Mouse (Mus musculus) limb, embryonic 10.5 days (tissue): ENCODE measurements around the gene Tmod1. TPM values are rescaled to one million over a fixed set of nuclear protein-coding genes. Genes with fewer than 3 reads are reported as not detected.

Experiments used
- DNase-seq: peaks from one replicate; pipeline ENCODE4 v3.0.0-alpha.2; 2017; ENCODE audit warnings: low spot score
- H3K27ac ChIP-seq: fragments of 300-500 bp; sonication (generic); 2 replicates; pipeline ENCODE4 v1.5.1; 2016; ENCODE audit warnings: mild to moderate bottlenecking
- H3K27me3 ChIP-seq: fragments of 300-500 bp; sonication (generic); 2 replicates; pipeline ENCODE4 v1.6.1; 2016; ENCODE audit warnings: low read depth, mild to moderate bottlenecking; ENCODE audit not compliant: poor library complexity, severe bottlenecking
- H3K36me3 ChIP-seq: fragments of 300-500 bp; sonication (generic); 2 replicates; pipeline ENCODE4 v1.6.1; 2016; ENCODE audit warnings: mild to moderate bottlenecking, moderate library complexity
- H3K4me1 ChIP-seq: fragments of 300-500 bp; sonication (generic); 2 replicates; pipeline ENCODE4 v1.6.1; 2016
- H3K4me3 ChIP-seq: fragments of 300-500 bp; sonication (generic); 2 replicates; pipeline ENCODE4 v1.5.1; 2016; ENCODE audit warnings: mild to moderate bottlenecking, moderate library complexity
- H3K9me3 ChIP-seq: fragments of 300-500 bp; sonication (generic); replicated peaks from 2 replicates; pipeline ENCODE4 v1.6.1; 2016; ENCODE audit warnings: mild to moderate bottlenecking
- WGBS: fragments of 180-500 bp; shearing (Covaris S2); methylation state at CpG from one replicate; pipeline ENCODE4 v1.1.7; 2016; 5-methylcytosine and 5-hydroxymethylcytosine counted together
- polyA plus RNA-seq: library from polyadenylated mRNA; unstranded; fragments of >200 nt; fragmentation: Nextera tagmentation; extraction: Ambion mirVana; gene quantifications from 2 replicates; pipeline ENCODE4 v1.2.1, GENCODE M21; 2016

Tmod1 gene
- polyA plus RNA-seq, 1 experiment from 2014 or later: 2.0 TPM

GRCm38 (mm10) chr4:46084416-46085172 is 45.9 kb downstream of the Tmod1 start:
- DNase-seq: no peak
- 77% methylated on average over 9 of the region's 9 CpGs for WGBS
- Histone ChIP-seq H3K4me3 (no peak overlapping the region), H3K9me3 (no peaks in the 10 kb centered on the region), H3K36me3 (no peaks in the 10 kb centered on the region), H3K4me1 (0 out of 2 replicates have a peak, but pooled peaks cover 8% of the 10 kb centered on the region), H3K27ac (peak overlapping the region; percentile 36; the same call in 1 of the 2 replicates), H3K27me3 (no peaks in the 10 kb centered on the region)

GRCm38 (mm10) chr4:46085223-46085811 is 46.6 kb downstream of the Tmod1 start:
- DNase-seq: no peak
- Histone ChIP-seq H3K4me1 (0 out of 2 replicates have a peak, but pooled peaks cover 8% of the 10 kb centered on the region), H3K27ac (no peak overlapping the region), H3K9me3 (no peaks in the 10 kb centered on the region), H3K36me3 (no peaks in the 10 kb centered on the region), H3K27me3 (no peaks in the 10 kb centered on the region), H3K4me3 (no peak overlapping the region)
- WGBS: 80% methylated on average over 9 of the region's 9 CpGs

- Histone ChIP-seq H3K27ac (no peak overlapping the region), H3K36me3 (no peaks in the 10 kb centered on the region), H3K9me3 (no peaks in the 10 kb centered on the region), H3K4me1 (0 out of 2 replicates have a peak, but pooled peaks cover 8% of the 10 kb centered on the region), H3K27me3 (no peaks in the 10 kb centered on the region), H3K4me3 (no peak overlapping the region)
- WGBS: 84% methylated on average over 18 of the region's 18 CpGs
- no peak for DNase-seq
These were observed 48.1 kb downstream of the Tmod1 start for GRCm38 (mm10) chr4:46086718-46087426.

DNA sequence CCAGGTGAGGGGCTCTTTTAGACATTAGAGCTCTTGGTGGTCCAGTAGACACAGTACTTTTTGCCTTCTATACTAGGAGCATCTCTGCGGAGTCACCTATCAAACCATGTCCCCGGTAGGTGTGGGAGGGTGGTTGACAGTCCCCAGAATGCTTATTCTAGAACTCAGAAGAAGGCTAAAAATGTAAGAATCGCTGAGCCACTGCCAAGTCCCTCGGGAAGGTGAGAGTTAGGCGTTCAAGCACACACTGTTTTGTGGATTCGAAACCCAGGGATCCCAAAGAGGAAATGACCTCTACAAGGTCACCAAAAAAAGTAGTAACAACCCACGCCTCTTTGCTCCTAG is 48.7 kb downstream of the Tmod1 start:
- Histone ChIP-seq H3K9me3 (no peaks in the 10 kb centered on the region), H3K27me3 (no peaks in the 10 kb centered on the region), H3K36me3 (no peaks in the 10 kb centered on the region), H3K4me3 (no peak overlapping the region), H3K4me1 (0 out of 2 replicates have a peak, but pooled peaks cover 8% of the 10 kb centered on the region), H3K27ac (no peak overlapping the region)
- WGBS: 84% methylated on average over 7 of the region's 7 CpGs
- DNase-seq: no peak

- no peak overlapping the region for H3K4me3 ChIP-seq
- DNase-seq: no peak
- no peaks in the 10 kb centered on the region for H3K9me3 ChIP-seq
- no peak overlapping the region for H3K27ac ChIP-seq
- no peaks in the 10 kb centered on the region for H3K27me3 ChIP-seq
- 52% methylated on average over 5 of the region's 5 CpGs for WGBS
- no peaks in the 10 kb centered on the region for H3K36me3 ChIP-seq
- 0 out of 2 replicates have a peak, but pooled peaks cover 8% of the 10 kb centered on the region for H3K4me1 ChIP-seq
These were observed 49.1 kb downstream of the Tmod1 start for GRCm38 (mm10) chr4:46087852-46088251.

- no peaks in the 10 kb centered on the region for H3K27me3 ChIP-seq
- H3K9me3 ChIP-seq: no peaks in the 10 kb centered on the region
- no peak for DNase-seq
- H3K4me1 ChIP-seq: 0 out of 2 replicates have a peak, but pooled peaks cover 8% of the 10 kb centered on the region
- no peak overlapping the region for H3K4me3 ChIP-seq
- no peak overlapping the region for H3K27ac ChIP-seq
- 89% methylated on average over 14 of the region's 14 CpGs for WGBS
- no peaks in the 10 kb centered on the region for H3K36me3 ChIP-seq
These were observed 50.9 kb downstream of the Tmod1 start for GRCm38 (mm10) chr4:46089524-46090125.

- Histone ChIP-seq H3K27me3 (no peaks in the 10 kb centered on the region), H3K4me1 (peaks cover 14% of the 10 kb centered on the region; the same call in 1 of the 2 replicates), H3K4me3 (no peak overlapping the region), H3K36me3 (no peaks in the 10 kb centered on the region), H3K9me3 (no peaks in the 10 kb centered on the region), H3K27ac (no peak overlapping the region)
- no peak for DNase-seq
- WGBS: 91% methylated on average over 5 of the region's 5 CpGs
These were observed 53.8 kb downstream of the Tmod1 start for GRCm38 (mm10) chr4:46092429-46093076.

DNA sequence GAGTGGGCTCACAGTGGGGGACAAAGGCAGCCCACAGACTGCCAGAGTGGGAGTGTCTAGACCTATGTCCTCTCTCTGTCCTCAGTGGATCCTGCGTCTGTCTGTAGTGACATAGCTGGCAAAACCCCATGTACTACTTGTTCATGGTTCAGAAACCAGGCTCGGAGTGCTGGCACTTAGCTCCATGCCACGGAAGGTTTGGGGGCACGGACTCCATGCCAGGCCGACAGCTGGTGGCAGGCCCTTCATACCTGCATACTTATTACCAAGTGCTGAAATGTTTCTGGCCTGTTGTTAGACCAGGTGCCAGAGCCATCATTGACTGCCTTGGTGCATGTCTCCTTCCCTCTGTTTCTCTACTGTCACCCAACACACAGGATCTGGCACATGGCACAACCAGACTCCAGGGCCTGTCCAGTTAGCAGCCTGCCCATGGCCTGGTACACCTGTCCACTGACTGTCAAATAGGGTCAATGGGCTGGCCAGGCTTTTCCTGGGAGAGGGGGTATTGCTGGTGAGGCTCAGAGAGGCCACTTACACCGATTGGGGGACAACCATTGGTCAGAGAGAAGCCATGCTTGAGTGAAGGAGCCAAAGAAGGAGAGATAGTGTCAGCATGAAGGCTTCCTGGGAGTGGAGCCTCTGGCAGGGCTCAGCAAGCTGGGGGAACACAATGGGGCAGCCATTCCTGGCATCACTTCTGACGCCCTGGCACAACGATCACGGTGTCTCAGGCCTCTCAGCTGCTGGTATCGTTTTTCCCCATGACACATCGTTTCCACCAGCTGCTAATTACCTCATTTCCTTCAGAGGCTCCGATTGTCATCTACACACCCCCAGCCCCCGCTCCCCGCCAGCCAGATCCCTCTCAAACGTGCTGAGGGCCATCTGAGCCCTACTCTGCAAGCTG is 56.4 kb downstream of the Tmod1 start:
- H3K27me3 ChIP-seq: peaks cover 1% of the 10 kb centered on the region; the same call in 1 of the 2 replicates
- no peak overlapping the region for H3K4me3 ChIP-seq
- no peak overlapping the region for H3K27ac ChIP-seq
- H3K36me3 ChIP-seq: no peaks in the 10 kb centered on the region
- peaks cover 16% of the 10 kb centered on the region for H3K4me1 ChIP-seq
- no peak for DNase-seq
- 72% methylated on average over 15 of the region's 15 CpGs for WGBS
- no peaks in the 10 kb centered on the region for H3K9me3 ChIP-seq

DNA sequence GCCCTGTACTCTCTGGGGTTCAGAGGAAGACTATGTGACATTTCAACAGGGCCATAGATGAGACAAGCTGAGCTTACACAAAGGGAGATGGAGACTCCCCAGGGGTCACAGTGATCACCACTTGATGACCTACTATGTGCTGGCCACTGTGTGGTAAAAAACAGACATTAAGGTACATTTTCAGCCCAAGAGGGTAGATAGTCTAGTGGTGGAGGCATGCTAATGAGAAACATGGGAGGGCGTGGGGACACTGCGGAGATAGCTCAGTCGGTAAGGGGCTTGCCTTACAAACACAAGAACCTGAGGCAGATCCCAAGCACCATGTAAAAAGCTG is 57.1 kb downstream of the Tmod1 start:
- Histone ChIP-seq H3K36me3 (no peaks in the 10 kb centered on the region), H3K4me3 (no peak overlapping the region), H3K4me1 (peaks cover 22% of the 10 kb centered on the region), H3K27me3 (peaks cover 5% of the 10 kb centered on the region; the same call in 1 of the 2 replicates), H3K27ac (no peak overlapping the region), H3K9me3 (no peaks in the 10 kb centered on the region)
- 93% methylated on average over 3 of the region's 3 CpGs for WGBS
- DNase-seq: no peak

DNA sequence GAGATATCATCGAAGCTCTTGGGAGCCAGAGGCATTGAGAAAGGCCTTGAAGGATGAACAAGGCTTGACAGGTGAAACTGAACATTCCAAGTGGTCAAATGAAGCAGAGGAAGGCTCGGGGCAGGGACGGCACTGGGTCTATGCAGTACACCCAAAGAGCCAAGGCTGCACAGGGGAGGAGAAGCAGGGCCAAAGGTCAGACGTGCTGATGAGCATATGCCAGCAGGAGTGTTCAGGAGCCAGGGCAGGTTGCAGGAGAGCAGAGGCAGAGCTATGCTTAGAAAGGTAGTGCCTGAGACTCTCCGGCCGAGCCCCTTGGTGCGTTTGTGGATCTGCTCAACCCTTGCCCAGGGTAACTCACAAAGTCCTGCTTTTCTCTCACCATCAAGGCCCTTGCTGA is 57.8 kb downstream of the Tmod1 start:
- WGBS: 93% methylated on average over 7 of the region's 7 CpGs

DNA sequence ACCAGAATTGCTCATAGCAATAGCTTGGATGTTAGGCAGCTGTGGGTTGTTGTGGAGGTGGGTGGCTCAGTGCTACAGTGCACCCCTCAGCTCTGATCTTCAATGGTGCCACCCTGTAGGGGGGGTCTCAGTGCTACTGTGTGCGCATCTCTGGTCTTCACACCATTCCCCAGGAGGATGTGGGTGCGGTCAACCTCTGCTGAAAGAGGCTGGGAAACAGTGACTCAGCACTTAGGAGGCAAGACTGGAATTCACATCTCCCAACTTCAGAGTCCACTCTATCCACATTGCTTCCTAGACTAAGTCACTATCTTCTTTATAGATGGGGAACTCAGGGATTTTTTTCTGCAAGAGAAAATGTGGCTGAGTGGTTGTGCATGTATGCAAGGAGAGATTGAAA is 58.9 kb downstream of the Tmod1 start:
- peaks cover 31% of the 10 kb centered on the region for H3K4me1 ChIP-seq
- WGBS: 94% methylated on average over 2 of the region's 2 CpGs
- no peaks in the 10 kb centered on the region for H3K36me3 ChIP-seq
- no peak overlapping the region for H3K4me3 ChIP-seq
- no peaks in the 10 kb centered on the region; the same call in 1 of the 2 replicates for H3K9me3 ChIP-seq
- H3K27ac ChIP-seq: no peak overlapping the region
- no peak for DNase-seq
- H3K27me3 ChIP-seq: peaks cover 5% of the 10 kb centered on the region; the same call in 1 of the 2 replicates

More for the DNA sequence above, 57.8 kb downstream of the Tmod1 start:
- H3K27me3 ChIP-seq: peaks cover 5% of the 10 kb centered on the region; the same call in 1 of the 2 replicates
- H3K9me3 ChIP-seq: no peaks in the 10 kb centered on the region
- no peaks in the 10 kb centered on the region for H3K36me3 ChIP-seq
- H3K4me1 ChIP-seq: peaks cover 30% of the 10 kb centered on the region
- DNase-seq: no peak
- no peak overlapping the region for H3K4me3 ChIP-seq
- H3K27ac ChIP-seq: no peak overlapping the region
